Mouse (Mus musculus): Measurements from ENCODE around the gene Reep3. TPM values are rescaled to one million over a fixed set of nuclear protein-coding genes. Genes with fewer than 3 reads are reported as not detected.

Reep3 gene
- polyA plus RNA-seq (2015; fragmentation: Nextera tagmentation; extraction: Ambion mirVana), result 32.8 and 36.2 TPM in 2 replicates

GRCm38 (mm10) chr10:67096621-67097436, at the start of gene Reep3:
TSS of gene Reep3 (minus strand) at chr10:67096945.
- Histone ChIP-seq H3K4me3 (peak within 1 kb of the TSS; percentile 96), H3K27ac (replicated peaks) (peak within 1 kb of the TSS; percentile 100), H3K9me3 (no peaks in the 10 kb centered on the region), H3K9ac (peak within 1 kb of the TSS; percentile 100), H3K4me1 (replicated peaks) (peaks cover 51% of the 10 kb centered on the region), H3K27me3 (no peaks in the 10 kb centered on the region), H3K36me3 (no peaks in the 10 kb centered on the region), H3K4me2 (peak within 1 kb of the TSS; percentile 85)
- peak; percentile 77 for ATAC-seq (ENCODE audit: low FRiP score, low read depth)
- WGBS, result under 1% methylated on average over 81 of the region's 97 CpGs

- Histone ChIP-seq H3K27me3 (no peaks in the 10 kb centered on the region), H3K4me1 (replicated peaks) (peaks cover 6% of the 10 kb centered on the region; the same call in 1 of the 2 replicates), H3K27ac (replicated peaks) (no peak overlapping the region), H3K36me3 (no peaks in the 10 kb centered on the region), H3K9ac (no peak overlapping the region), H3K9me3 (no peaks in the 10 kb centered on the region), H3K4me2 (no peak overlapping the region), H3K4me3 (no peak overlapping the region)
- ATAC-seq (ENCODE audit: low FRiP score, low read depth), result no peak
- 90% methylated on average over 4 of the region's 4 CpGs for WGBS
These were observed 48.9 kb upstream of the Reep3 start for GRCm38 (mm10) chr10:67145623-67146022.

GRCm38 (mm10) chr10:67144269-67144668, 47.5 kb upstream of the Reep3 start:
- Histone ChIP-seq H3K4me1 (replicated peaks) (peaks cover 6% of the 10 kb centered on the region; the same call in 1 of the 2 replicates), H3K9me3 (no peaks in the 10 kb centered on the region), H3K27me3 (no peaks in the 10 kb centered on the region), H3K4me2 (no peak overlapping the region), H3K4me3 (no peak overlapping the region), H3K9ac (no peak overlapping the region), H3K36me3 (no peaks in the 10 kb centered on the region), H3K27ac (replicated peaks) (no peak overlapping the region)
- no peak for ATAC-seq (ENCODE audit: low FRiP score, low read depth)
- 54% methylated on average over 2 of the region's 2 CpGs for WGBS

- Histone ChIP-seq H3K4me3 (no peak overlapping the region), H3K36me3 (no peaks in the 10 kb centered on the region), H3K4me2 (no peak overlapping the region), H3K27ac (replicated peaks) (no peak overlapping the region), H3K27me3 (no peaks in the 10 kb centered on the region), H3K9ac (no peak overlapping the region), H3K4me1 (replicated peaks) (peaks cover 6% of the 10 kb centered on the region; the same call in 1 of the 2 replicates), H3K9me3 (no peaks in the 10 kb centered on the region)
- no peak for ATAC-seq (ENCODE audit: low FRiP score, low read depth)
These were observed 46.9 kb upstream of the Reep3 start for GRCm38 (mm10) chr10:67143661-67144060.

GRCm38 (mm10) chr10:67137437-67137836, 40.7 kb upstream of the Reep3 start:
- Histone ChIP-seq H3K4me2 (no peak overlapping the region), H3K27me3 (no peaks in the 10 kb centered on the region), H3K4me3 (no peak overlapping the region), H3K9ac (no peak overlapping the region), H3K36me3 (no peaks in the 10 kb centered on the region), H3K4me1 (replicated peaks) (no peaks in the 10 kb centered on the region), H3K9me3 (no peaks in the 10 kb centered on the region), H3K27ac (replicated peaks) (no peak overlapping the region)
- 87% methylated on average over 2 of the region's 2 CpGs for whole genome bisulfite sequencing
- no peak for ATAC-seq (ENCODE audit: low FRiP score, low read depth)

- Histone ChIP-seq H3K27me3 (no peaks in the 10 kb centered on the region), H3K4me1 (replicated peaks) (peaks cover 8% of the 10 kb centered on the region), H3K9ac (no peak overlapping the region), H3K9me3 (no peaks in the 10 kb centered on the region), H3K4me2 (no peak overlapping the region), H3K4me3 (no peak overlapping the region), H3K27ac (replicated peaks) (no peak overlapping the region), H3K36me3 (no peaks in the 10 kb centered on the region)
- ATAC-seq (ENCODE audit: low FRiP score, low read depth), result no peak
- WGBS, result 89% methylated on average over 2 of the region's 2 CpGs
These were observed 37.6 kb upstream of the Reep3 start for GRCm38 (mm10) chr10:67134322-67134721.

GRCm38 (mm10) chr10:67131709-67132108, 35.0 kb upstream of the Reep3 start:
- Histone ChIP-seq H3K27me3 (no peaks in the 10 kb centered on the region), H3K4me3 (no peak overlapping the region), H3K27ac (replicated peaks) (no peak overlapping the region), H3K4me2 (no peak overlapping the region), H3K9ac (no peak overlapping the region), H3K36me3 (no peaks in the 10 kb centered on the region), H3K9me3 (no peaks in the 10 kb centered on the region), H3K4me1 (replicated peaks) (peaks cover 23% of the 10 kb centered on the region)
- 82% methylated on average over 1 of the region's 1 CpGs for WGBS
- no peak for ATAC-seq (ENCODE audit: low FRiP score, low read depth)

GRCm38 (mm10) chr10:67129531-67129930, 32.8 kb upstream of the Reep3 start:
- Histone ChIP-seq H3K4me1 (replicated peaks) (peaks cover 37% of the 10 kb centered on the region), H3K4me3 (no peak overlapping the region), H3K4me2 (no peak overlapping the region), H3K9ac (no peak overlapping the region), H3K36me3 (no peaks in the 10 kb centered on the region), H3K27ac (replicated peaks) (no peak overlapping the region), H3K27me3 (no peaks in the 10 kb centered on the region), H3K9me3 (no peaks in the 10 kb centered on the region)
- WGBS, result 58% methylated on average over 1 of the region's 1 CpGs
- no peak for ATAC-seq (ENCODE audit: low FRiP score, low read depth)

- Histone ChIP-seq H3K27ac (replicated peaks) (peak overlapping the region; percentile 93), H3K9me3 (no peaks in the 10 kb centered on the region), H3K36me3 (no peaks in the 10 kb centered on the region), H3K4me3 (peak overlapping the region; percentile 92), H3K9ac (peak overlapping the region; percentile 83), H3K4me1 (replicated peaks) (peaks cover 37% of the 10 kb centered on the region), H3K27me3 (no peaks in the 10 kb centered on the region), H3K4me2 (peak overlapping the region; percentile 80)
- WGBS, result 1% methylated on average over 73 of the region's 115 CpGs
- ATAC-seq (ENCODE audit: low FRiP score, low read depth), result peak; percentile 83
These were observed 30.4 kb upstream of the Reep3 start for GRCm38 (mm10) chr10:67126859-67127758.

GRCm38 (mm10) chr10:67126061-67126858, 29.5 kb upstream of the Reep3 start:
- Histone ChIP-seq H3K36me3 (no peaks in the 10 kb centered on the region), H3K4me2 (peak overlapping the region; percentile 80), H3K27ac (replicated peaks) (peak overlapping the region; percentile 93), H3K9ac (peak overlapping the region; percentile 83), H3K27me3 (no peaks in the 10 kb centered on the region), H3K4me3 (peak overlapping the region; percentile 92), H3K9me3 (no peaks in the 10 kb centered on the region), H3K4me1 (replicated peaks) (peaks cover 37% of the 10 kb centered on the region)
- under 1% methylated on average over 44 of the region's 50 CpGs for WGBS
- peak; percentile 79 for ATAC-seq (ENCODE audit: low FRiP score, low read depth)

GRCm38 (mm10) chr10:67124156-67124555, 27.4 kb upstream of the Reep3 start:
- Histone ChIP-seq H3K4me3 (no peak overlapping the region), H3K4me1 (replicated peaks) (peaks cover 39% of the 10 kb centered on the region), H3K4me2 (no peak overlapping the region), H3K9me3 (no peaks in the 10 kb centered on the region), H3K27ac (replicated peaks) (no peak overlapping the region), H3K9ac (no peak overlapping the region), H3K36me3 (no peaks in the 10 kb centered on the region), H3K27me3 (no peaks in the 10 kb centered on the region)
- no peak for ATAC-seq (ENCODE audit: low FRiP score, low read depth)
- WGBS, result 77% methylated on average over 4 of the region's 4 CpGs
